Mouse (Mus musculus) forebrain, embryonic 11.5 days (tissue): ENCODE data around the gene Rxra. TPM values are rescaled to one million over a fixed set of nuclear protein-coding genes. Genes with fewer than 3 reads are reported as not detected.

ENCODE experiments used
- ATAC-seq: fragments of 200-750 bp; cut with Nextera tagmentation; replicated peaks from 2 replicates; pipeline ENCODE4 v1.8.0; 2017; ENCODE audit warnings: moderate TSS enrichment; ENCODE audit not compliant: low FRiP score
- DNase-seq: peaks from one replicate; pipeline ENCODE4 v3.0.0-alpha.2; 2017; ENCODE audit warnings: low spot score
- H3K27ac ChIP-seq: fragments of 300-500 bp; sonication (generic); 2 replicates; pipeline ENCODE4 v1.5.1; 2014; ENCODE audit warnings: low read depth, low read length
- H3K27me3 ChIP-seq: fragments of 300-500 bp; sonication (generic); 2 replicates; pipeline ENCODE4 v1.6.1; 2014; ENCODE audit warnings: mild to moderate bottlenecking, low read length, mixed read lengths; ENCODE audit not compliant: control insufficient read depth, insufficient read depth
- H3K36me3 ChIP-seq: fragments of 300-500 bp; sonication (generic); 2 replicates; pipeline ENCODE4 v1.6.1; 2014; ENCODE audit warnings: mild to moderate bottlenecking, low read length, moderate library complexity, mixed read lengths; ENCODE audit not compliant: control insufficient read depth, insufficient read depth
- H3K4me1 ChIP-seq: fragments of 300-500 bp; sonication (generic); replicated peaks from 2 replicates; pipeline ENCODE4 v1.6.1; 2014; ENCODE audit warnings: low read length, mixed read lengths; ENCODE audit not compliant: control insufficient read depth, insufficient read depth
- H3K4me2 ChIP-seq: fragments of 300-500 bp; sonication (generic); 2 replicates; pipeline ENCODE4 v1.6.1; 2014; ENCODE audit warnings: low read depth, mild to moderate bottlenecking, low read length, moderate library complexity, mixed read lengths; ENCODE audit not compliant: severe bottlenecking
- H3K4me3 ChIP-seq: fragments of 300-500 bp; sonication (generic); 2 replicates; pipeline ENCODE4 v1.5.1; 2014; ENCODE audit warnings: low read depth, low read length
- H3K9ac ChIP-seq: fragments of 300-500 bp; sonication (generic); 2 replicates; pipeline ENCODE4 v1.6.1; 2014; ENCODE audit warnings: low read length
- H3K9me3 ChIP-seq: fragments of 300-500 bp; sonication (generic); 2 replicates; pipeline ENCODE4 v1.6.1; 2016; ENCODE audit warnings: low read length, mixed read lengths; ENCODE audit not compliant: control insufficient read depth
- WGBS: fragments of 180-500 bp; shearing (Covaris S2); extraction: QIAGEN DNeasy Blood & Tissue Kit; methylation state at CpG from one replicate; pipeline ENCODE4 v1.1.7; 2014; 5-methylcytosine and 5-hydroxymethylcytosine counted together
- polyA plus RNA-seq: library from polyadenylated mRNA; unstranded; fragments of >200 nt; fragmentation: Nextera tagmentation; extraction: Ambion mirVana; gene quantifications from 2 replicates; pipeline ENCODE4 v1.2.1, GENCODE M21; 2014

The Rxra gene
- polyA plus RNA-seq, 1 experiment from 2014 or later: 6.5 TPM

GRCm38 (mm10) chr2:27785363-27785762 is 109.1 kb downstream of the Rxra start:
- H3K9me3 ChIP-seq: no peaks in the 10 kb centered on the region
- no peaks in the 10 kb centered on the region for H3K27me3 ChIP-seq
- DNase-seq: no peak
- no peak overlapping the region for H3K4me3 ChIP-seq
- no peak overlapping the region for H3K4me2 ChIP-seq
- no peak overlapping the region for H3K9ac ChIP-seq
- no peak for ATAC-seq
- H3K36me3 ChIP-seq: no peaks in the 10 kb centered on the region
- H3K4me1 ChIP-seq: no peaks in the 10 kb centered on the region
- H3K27ac ChIP-seq: no peak overlapping the region
- WGBS: 91% methylated on average over 8 of the region's 8 CpGs

- H3K4me3 ChIP-seq: no peak overlapping the region
- no peaks in the 10 kb centered on the region for H3K27me3 ChIP-seq
- no peaks in the 10 kb centered on the region for H3K4me1 ChIP-seq
- no peak for DNase-seq
- no peak for ATAC-seq
- H3K36me3 ChIP-seq: no peaks in the 10 kb centered on the region
- no peaks in the 10 kb centered on the region for H3K9me3 ChIP-seq
- 83% methylated on average over 6 of the region's 6 CpGs for WGBS
- H3K4me2 ChIP-seq: no peak overlapping the region
- H3K9ac ChIP-seq: no peak overlapping the region
- H3K27ac ChIP-seq: no peak overlapping the region
These were observed 109.8 kb downstream of the Rxra start for GRCm38 (mm10) chr2:27785973-27786417.

GRCm38 (mm10) chr2:27791571-27791970 is 115.3 kb downstream of the Rxra start:
- Histone ChIP-seq H3K9me3 (no peaks in the 10 kb centered on the region), H3K4me3 (no peak overlapping the region), H3K4me1 (no peaks in the 10 kb centered on the region), H3K27ac (no peak overlapping the region), H3K9ac (no peak overlapping the region), H3K4me2 (no peak overlapping the region), H3K36me3 (no peaks in the 10 kb centered on the region), H3K27me3 (no peaks in the 10 kb centered on the region)
- no peak for ATAC-seq
- DNase-seq: no peak
- WGBS: 84% methylated on average over 4 of the region's 4 CpGs

GRCm38 (mm10) chr2:27799018-27799417 is 122.8 kb downstream of the Rxra start:
- H3K4me1 ChIP-seq: no peaks in the 10 kb centered on the region
- H3K4me3 ChIP-seq: no peak overlapping the region
- H3K36me3 ChIP-seq: no peaks in the 10 kb centered on the region
- no peak overlapping the region for H3K27ac ChIP-seq
- no peaks in the 10 kb centered on the region for H3K27me3 ChIP-seq
- DNase-seq (no peak), ATAC-seq (no peak)
- no peaks in the 10 kb centered on the region for H3K9me3 ChIP-seq
- WGBS: 85% methylated on average over 4 of the region's 4 CpGs
- no peak overlapping the region for H3K9ac ChIP-seq
- H3K4me2 ChIP-seq: no peak overlapping the region

DNA sequence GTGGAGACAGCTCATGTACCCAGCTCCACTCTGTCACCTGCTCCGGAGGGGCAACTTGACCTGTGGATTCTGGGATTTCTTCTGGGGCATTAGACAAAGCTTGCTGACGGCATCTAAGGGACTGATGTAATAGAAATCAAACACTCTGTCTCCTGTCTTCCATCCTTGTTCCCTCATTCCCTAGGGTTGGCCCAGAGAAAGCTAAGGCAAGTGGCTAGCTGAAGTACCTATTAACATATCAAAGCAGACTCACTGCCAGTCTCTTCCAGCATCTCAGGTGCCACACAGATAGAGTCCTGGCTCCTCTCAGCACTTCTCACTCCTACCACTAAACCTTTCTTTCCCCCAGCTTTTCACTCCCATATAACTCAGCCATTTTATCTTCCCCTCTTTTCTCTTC is 124.8 kb downstream of the Rxra start:
- H3K27ac ChIP-seq: no peak overlapping the region
- DNase-seq (no peak), ATAC-seq (no peak)
- H3K4me1 ChIP-seq: no peaks in the 10 kb centered on the region
- 76% methylated on average over 2 of the region's 2 CpGs for WGBS
- no peaks in the 10 kb centered on the region for H3K9me3 ChIP-seq
- no peak overlapping the region for H3K9ac ChIP-seq
- H3K4me2 ChIP-seq: no peak overlapping the region
- no peak overlapping the region for H3K4me3 ChIP-seq
- no peaks in the 10 kb centered on the region for H3K36me3 ChIP-seq
- H3K27me3 ChIP-seq: no peaks in the 10 kb centered on the region

- no peak for ATAC-seq
- no peaks in the 10 kb centered on the region for H3K36me3 ChIP-seq
- H3K27me3 ChIP-seq: no peaks in the 10 kb centered on the region
- no peak overlapping the region for H3K4me2 ChIP-seq
- H3K27ac ChIP-seq: no peak overlapping the region
- H3K4me3 ChIP-seq: no peak overlapping the region
- 62% methylated on average over 9 of the region's 9 CpGs for whole genome bisulfite sequencing
- H3K4me1 ChIP-seq: no peaks in the 10 kb centered on the region
- DNase-seq: no peak
- H3K9me3 ChIP-seq: no peaks in the 10 kb centered on the region
- no peak overlapping the region for H3K9ac ChIP-seq
These were observed 126.3 kb downstream of the Rxra start for GRCm38 (mm10) chr2:27802493-27802892.

GRCm38 (mm10) chr2:27806691-27807090 is 130.5 kb downstream of the Rxra start:
- DNase-seq: no peak
- H3K9me3 ChIP-seq: no peaks in the 10 kb centered on the region
- H3K27me3 ChIP-seq: no peaks in the 10 kb centered on the region
- no peak for ATAC-seq
- WGBS: 89% methylated on average over 7 of the region's 7 CpGs
- H3K4me1 ChIP-seq: no peaks in the 10 kb centered on the region
- H3K4me2 ChIP-seq: no peak overlapping the region
- no peak overlapping the region for H3K9ac ChIP-seq
- H3K4me3 ChIP-seq: no peak overlapping the region
- H3K36me3 ChIP-seq: no peaks in the 10 kb centered on the region
- no peak overlapping the region for H3K27ac ChIP-seq

DNA sequence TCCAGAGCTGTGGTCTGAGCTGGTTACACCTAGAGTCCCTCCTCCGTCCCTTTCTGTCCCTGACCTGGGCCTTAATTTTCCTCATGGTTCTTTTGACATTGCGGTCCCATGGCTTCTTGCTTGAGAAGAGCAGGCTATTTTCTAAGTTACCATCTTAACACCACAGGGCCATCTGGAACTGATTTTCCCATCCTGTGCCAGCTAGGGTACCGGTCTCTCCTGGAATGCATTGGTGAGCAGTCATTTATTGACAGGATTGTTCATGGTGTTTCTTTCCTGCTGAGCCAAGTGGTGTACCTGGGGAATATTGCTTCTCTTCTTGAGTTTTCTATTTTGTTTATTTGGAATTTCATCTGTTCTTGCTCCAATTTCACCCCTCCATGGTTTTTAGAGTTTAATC is 131.4 kb downstream of the Rxra start:
- ATAC-seq: no peak

GRCm38 (mm10) chr2:27809897-27810296 is 133.7 kb downstream of the Rxra start:
- Histone ChIP-seq H3K27me3 (no peaks in the 10 kb centered on the region), H3K36me3 (no peaks in the 10 kb centered on the region), H3K9ac (no peak overlapping the region), H3K4me3 (no peak overlapping the region), H3K27ac (no peak overlapping the region), H3K4me1 (no peaks in the 10 kb centered on the region), H3K9me3 (no peaks in the 10 kb centered on the region), H3K4me2 (no peak overlapping the region)
- DNase-seq (no peak), ATAC-seq (no peak)
- WGBS: 94% methylated on average over 4 of the region's 4 CpGs

More for the DNA sequence above, 131.4 kb downstream of the Rxra start:
- Histone ChIP-seq H3K9me3 (no peaks in the 10 kb centered on the region), H3K4me2 (no peak overlapping the region), H3K36me3 (no peaks in the 10 kb centered on the region), H3K27me3 (no peaks in the 10 kb centered on the region), H3K4me1 (no peaks in the 10 kb centered on the region), H3K4me3 (no peak overlapping the region), H3K27ac (no peak overlapping the region), H3K9ac (no peak overlapping the region)
- WGBS: 77% methylated on average over 3 of the region's 3 CpGs
- DNase-seq: no peak
